Mouse (Mus musculus) inflammation-experienced regulatory T-cells, adult 16 weeks (primary cell): ENCODE results near the gene Zfp607b. TPM values are rescaled to one million over a fixed set of nuclear protein-coding genes. Genes with fewer than 3 reads are reported as not detected.

Source experiments
- polyA plus RNA-seq: library from polyadenylated mRNA; unstranded; fragments of 100-300 nt; shearing (Covaris generic); gene quantifications from one replicate; pipeline ENCODE4 v1.2.1, GENCODE M21; 2017

Zfp607b gene
- 3.5 TPM for polyA plus RNA-seq

GRCm38 (mm10) chr7:27688815-27689612 is at the start of gene Zfp607b:
Zfp607b (plus strand) TSS chr7:27689340.

DNA sequence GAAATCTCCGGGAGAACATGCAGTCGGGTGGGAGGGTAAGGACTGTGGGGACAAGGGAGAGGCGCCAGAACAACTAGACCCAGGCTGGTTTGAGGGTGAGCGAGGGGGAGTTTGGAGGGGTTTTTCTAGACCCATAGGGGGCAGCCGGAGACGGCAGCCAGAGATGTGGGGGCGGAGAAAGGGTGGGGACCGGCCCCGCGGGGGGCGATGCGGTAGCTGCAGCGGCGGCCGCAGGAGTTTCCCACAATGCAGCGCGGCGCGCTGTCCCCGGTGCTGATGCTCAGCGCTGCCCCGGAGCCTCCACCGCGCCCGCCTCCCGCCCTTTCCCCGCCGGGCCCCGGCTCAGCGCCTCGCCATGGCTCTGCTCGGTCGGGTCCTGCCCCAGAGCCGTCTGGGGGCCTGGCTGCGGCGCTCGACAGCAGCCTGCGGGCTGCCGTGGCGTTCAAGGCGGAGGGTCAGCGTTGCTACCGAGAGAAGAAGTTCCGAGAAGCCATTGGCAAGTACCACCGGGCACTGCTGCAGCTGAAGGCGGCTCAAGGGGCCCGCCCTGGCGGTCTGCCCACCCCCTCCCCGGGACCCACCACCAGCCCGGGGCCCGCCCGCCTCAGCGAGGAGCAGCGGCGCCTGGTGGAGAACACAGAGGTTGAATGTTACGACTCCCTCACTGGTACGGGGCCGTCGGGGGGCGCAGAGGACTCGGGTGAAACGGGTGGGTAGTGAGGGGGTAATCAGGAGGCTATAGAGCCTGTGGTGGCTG is 35.3 kb upstream of the Zfp607b start, which contains the start of gene Ttc9b:
Gene Ttc9b (plus strand): TSS at position 235 of the 757 bp plus-strand sequence.

GRCm38 (mm10) chr7:27674522-27675221 is 14.5 kb upstream of the Zfp607b start, which contains the start of gene Map3k10:
Map3k10 (minus strand) TSS chr7:27674598.

GRCm38 (mm10) chr7:27731281-27731883 is 42.2 kb downstream of the Zfp607b start, which contains the start of gene Zfp60:
Zfp60 (plus strand) TSS chr7:27731389.

Other genes starting within 250 kb of the Zfp607b start
- 0.29 TPM for gene Sptbn4, start 241.7 kb upstream of the Zfp607b start, polyA plus RNA-seq
- gene Blvrb, start 241.4 kb upstream of the Zfp607b start, polyA plus RNA-seq: 17.9 TPM
- gene Sertad3, start 215.6 kb upstream of the Zfp607b start, polyA plus RNA-seq: 67.9 TPM
- 84.0 TPM for gene Sertad1, start 202.4 kb upstream of the Zfp607b start, polyA plus RNA-seq
- 1.2 TPM for gene Prx, start 190.0 kb upstream of the Zfp607b start, polyA plus RNA-seq
- not detected for gene Hipk4, start 166.1 kb upstream of the Zfp607b start, polyA plus RNA-seq
- gene Pld3, start 136.1 kb upstream of the Zfp607b start, polyA plus RNA-seq: 265 TPM
- 22.7 TPM for gene 2310022A10Rik, start 136.1 kb upstream of the Zfp607b start, polyA plus RNA-seq
- gene Akt2, start 97.8 kb upstream of the Zfp607b start, polyA plus RNA-seq: 111 TPM
- not detected for gene Ttc9b, start 35.4 kb upstream of the Zfp607b start, polyA plus RNA-seq
- 1.1 TPM for gene Map3k10, start 14.7 kb upstream of the Zfp607b start, polyA plus RNA-seq
- gene Zfp60, start 42.0 kb downstream of the Zfp607b start, polyA plus RNA-seq: 22.0 TPM
- gene Zfp626, start 117.9 kb downstream of the Zfp607b start, polyA plus RNA-seq: 4.0 TPM
- gene Zfp59, start 149.3 kb downstream of the Zfp607b start, polyA plus RNA-seq: 11.5 TPM
- 13.5 TPM for gene Zfp607a, start 168.2 kb downstream of the Zfp607b start, polyA plus RNA-seq
- 15.0 TPM for gene Zfp974, start 240.1 kb downstream of the Zfp607b start, polyA plus RNA-seq